Mouse (Mus musculus) monocyte, adult 59 days (primary cell): Measurements from ENCODE around the gene Sigmar1. TPM values are rescaled to one million over a fixed set of nuclear protein-coding genes. Genes with fewer than 3 reads are reported as not detected.

Experiments used
- total RNA-seq, 2 experiments: library from RNA; stranded (reverse); gene quantifications; one replicate each; pipeline ENCODE4 v1.2.4; 2023

The Sigmar1 gene
- 10 to 100 TPM; 38.6 to 50.0 TPM for total RNA-seq

DNA sequence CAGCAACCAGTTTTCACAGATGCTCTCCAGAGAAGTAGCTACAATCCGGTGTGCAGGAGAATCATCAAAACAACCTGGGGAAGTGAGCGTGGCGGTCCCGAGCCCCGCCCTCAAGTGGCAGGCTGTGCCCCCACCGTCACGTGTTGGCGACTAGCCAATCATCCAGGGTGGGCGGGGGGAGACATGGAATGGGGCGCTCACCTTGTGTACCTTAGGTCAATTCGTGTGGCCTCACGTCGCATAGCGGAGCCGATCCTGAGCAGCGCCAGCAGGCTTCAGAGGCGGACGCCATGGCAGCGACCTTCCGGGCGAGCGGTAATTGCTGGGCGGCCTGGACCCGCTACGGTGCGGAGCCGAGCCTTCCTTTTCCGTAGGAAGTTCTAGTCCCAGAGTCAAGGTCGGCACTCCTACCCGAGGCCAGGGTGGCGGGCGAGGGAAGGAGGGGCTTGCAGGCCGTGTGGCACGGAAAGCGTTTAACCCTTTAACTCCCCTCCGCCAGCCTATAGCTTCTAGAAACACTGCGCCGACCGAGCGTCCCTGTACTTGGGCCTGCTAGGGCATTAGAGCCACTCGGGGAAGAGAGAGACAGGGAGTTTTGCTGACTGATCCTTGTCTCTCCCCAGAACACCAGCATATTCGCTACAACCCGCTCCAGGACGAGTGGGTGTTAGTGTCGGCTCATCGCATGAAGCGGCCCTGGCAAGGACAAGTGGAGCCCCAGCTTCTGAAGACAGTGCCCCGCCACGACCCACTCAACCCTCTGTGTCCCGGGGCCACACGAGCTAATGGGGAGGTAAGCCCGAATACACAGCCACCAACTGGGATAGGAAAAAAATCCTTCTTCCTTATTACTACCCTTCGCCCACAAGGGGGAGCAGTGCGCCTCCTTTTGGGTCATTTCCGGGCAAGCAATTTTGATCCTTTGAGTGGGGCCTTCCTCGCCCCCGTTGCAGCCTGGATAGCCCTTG, at the start of gene Sigmar1:
Gene Sigmar1 (minus strand): TSS at position 820 of the 968 bp plus-strand sequence.

DNA sequence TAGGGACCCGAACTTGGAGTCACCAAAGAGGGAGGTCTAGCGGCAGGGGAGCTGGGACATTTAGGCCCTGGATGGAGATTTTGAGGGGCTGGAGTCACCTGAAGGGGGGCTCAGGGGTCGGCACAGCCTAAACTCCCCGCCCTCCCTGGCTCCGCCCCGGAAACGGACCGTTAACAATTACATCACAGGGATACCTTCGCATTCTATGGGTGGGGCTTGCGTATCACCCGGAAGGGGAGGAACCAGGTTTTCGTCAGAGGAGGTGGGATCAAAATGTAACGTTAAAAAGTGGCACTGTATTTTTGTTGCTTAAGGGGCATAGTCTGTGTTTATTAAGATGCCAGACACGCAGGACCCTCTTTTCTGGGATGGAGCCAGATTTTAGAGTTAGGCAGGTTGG, 18.0 kb upstream of the Sigmar1 start, which contains the start of gene Ccl27a:
Gene Ccl27a (minus strand): TSS at position 246 of the 400 bp plus-strand sequence.

DNA sequence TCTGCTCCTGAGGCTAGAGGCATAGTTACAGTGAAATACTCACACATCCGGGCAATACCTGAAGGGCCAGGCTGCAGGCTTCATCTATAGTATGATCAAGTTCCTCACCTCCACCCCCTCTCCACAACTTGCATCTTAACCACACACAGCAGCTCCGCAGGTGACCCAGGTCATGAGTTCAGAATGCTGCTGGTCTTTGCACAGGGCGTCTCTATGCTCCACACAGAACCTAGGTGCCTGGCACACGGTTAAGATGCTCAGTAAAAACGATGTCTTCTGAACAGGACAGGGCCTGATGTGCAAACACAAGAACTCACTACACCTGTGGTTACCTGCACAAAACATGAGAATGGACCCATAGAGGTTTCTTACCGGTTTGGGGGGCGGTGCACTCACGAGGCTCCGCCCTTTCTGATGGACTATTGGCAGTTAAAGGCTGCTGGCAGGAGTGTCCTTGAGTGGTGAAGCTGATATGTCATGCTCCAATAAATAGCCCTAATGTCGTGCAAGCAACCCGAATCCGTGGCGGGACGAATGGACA, 1.1 kb downstream of the Sigmar1 start, which contains the start of gene Galt:
Gene Galt (plus strand): TSS at position 432 of the 541 bp plus-strand sequence.

DNA sequence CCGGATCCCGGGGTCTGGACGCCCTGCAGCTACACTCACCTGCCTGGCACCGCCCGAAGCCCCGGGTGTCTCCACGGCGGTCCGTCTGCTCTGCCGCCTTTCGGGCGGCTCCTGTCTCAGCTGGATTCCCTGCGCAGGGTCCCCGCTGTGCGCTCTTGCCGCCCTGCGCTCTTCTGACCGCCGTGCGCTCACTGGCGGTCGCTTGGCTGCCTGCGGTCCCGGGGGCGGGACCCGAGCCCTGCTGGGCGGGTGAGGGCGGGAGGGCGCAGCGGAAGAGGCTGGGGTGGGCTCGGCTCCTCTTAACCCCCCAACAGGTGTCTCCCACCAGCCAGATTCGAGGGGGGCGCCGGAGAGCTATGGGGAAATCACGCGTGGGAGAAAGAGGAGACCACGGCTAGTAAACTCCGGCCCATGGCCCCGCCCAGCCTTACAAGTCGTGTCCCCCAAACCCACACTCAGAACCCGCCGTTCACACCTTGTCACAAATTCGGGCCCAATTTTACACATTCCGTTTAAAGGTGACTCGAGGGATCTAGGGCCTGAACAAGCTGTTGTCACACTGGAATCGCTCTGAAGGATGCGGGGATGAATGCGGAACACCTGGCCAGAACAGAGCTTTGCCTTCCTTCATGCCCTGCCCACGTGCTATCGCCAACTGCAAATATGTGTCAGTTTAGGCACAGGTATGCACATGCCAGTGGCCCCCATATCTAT, 24.7 kb downstream of the Sigmar1 start, which contains the start of gene Arid3c:
Gene Arid3c (minus strand): TSS at position 91 of the 714 bp plus-strand sequence.

DNA sequence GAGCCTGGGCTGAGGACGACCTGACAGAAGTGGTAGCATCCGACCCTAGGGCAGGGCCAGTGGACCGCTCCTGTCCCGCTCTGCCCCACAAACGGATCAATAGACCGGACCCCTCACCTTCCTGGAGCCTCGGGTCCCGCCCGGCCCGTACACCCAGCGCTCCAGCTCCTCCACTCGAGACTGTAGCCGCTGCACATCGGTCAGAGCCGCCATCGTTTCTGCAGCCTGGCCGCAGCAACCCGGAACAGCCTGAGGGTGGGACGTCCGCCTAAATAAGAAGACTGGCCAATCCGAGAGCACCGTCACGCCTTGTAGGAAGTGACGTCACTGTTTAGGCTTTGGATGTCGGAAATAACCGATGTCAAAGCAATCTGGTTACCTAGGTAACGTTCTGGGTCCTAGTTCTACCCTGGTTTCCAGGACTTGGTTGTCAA, 33.0 kb downstream of the Sigmar1 start, which contains the start of gene Dctn3:
Gene Dctn3 (minus strand): TSS at position 253 of the 434 bp plus-strand sequence.

DNA sequence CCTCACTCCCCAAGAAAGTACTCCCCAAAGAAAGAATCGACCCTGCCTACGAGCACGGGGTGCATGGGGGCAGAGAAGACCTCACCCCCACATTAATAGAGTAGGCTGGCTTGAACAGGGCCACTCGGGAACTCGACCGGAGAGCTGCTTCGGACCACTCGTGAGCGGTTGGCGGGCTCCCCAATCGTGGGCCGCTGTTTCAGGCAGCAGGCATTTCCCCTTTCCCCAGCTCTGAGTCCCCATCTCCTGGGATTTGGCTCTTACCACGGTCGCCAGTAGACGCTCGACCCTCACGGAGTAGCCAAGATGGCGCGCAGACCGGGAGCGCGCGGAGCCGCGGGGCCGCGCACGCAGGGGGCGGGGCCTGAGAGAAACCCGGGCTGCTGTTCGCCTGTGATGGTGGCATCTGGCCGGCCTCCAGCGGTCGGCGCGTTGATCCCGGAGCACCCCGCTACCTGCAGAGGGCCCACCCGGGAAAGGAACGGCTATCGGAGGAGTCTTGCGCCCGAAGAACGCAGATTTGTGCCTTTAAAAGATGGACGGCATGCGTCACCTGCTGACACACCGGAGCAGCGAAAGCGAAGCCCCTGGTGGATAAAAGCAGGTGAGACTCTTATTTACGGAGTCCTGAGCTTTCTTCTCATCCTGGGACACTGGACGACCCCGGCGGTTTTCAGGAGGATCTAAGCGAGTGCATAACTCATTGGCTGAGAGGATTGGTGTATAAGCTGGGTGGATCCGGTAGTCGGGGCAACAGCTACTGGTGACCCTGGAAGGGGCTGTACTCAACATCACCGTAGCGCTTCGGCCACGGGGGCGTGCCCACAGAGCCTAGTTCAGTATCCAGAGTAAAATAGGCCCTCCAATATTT, 42.5 kb downstream of the Sigmar1 start, which contains the start of gene Rpp25l:
Gene Rpp25l (minus strand): TSS at position 338 of the 871 bp plus-strand sequence.

DNA sequence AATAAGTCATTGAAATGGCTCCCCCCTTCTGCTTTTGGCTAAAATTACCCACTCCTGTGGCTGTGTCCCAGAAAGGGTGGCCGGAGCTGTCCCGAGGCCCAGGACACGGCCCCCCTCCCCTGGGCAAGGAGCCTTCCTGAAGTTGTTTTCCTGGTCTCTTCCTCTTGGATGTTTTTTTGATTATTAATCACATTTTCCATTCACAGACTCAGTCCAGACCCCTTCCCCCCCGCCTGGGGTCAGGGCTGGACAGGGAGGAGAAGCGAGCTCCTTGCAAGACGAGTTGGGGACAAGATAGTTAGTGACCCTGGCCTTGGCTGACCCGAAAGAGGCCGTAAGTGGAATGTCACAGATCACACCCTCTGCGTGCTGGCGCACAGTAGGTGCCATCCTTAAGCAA, 56.2 kb downstream of the Sigmar1 start, which contains the start of gene Il11ra1:
Gene Il11ra1 (plus strand): TSS at position 207 of the 400 bp plus-strand sequence.

DNA sequence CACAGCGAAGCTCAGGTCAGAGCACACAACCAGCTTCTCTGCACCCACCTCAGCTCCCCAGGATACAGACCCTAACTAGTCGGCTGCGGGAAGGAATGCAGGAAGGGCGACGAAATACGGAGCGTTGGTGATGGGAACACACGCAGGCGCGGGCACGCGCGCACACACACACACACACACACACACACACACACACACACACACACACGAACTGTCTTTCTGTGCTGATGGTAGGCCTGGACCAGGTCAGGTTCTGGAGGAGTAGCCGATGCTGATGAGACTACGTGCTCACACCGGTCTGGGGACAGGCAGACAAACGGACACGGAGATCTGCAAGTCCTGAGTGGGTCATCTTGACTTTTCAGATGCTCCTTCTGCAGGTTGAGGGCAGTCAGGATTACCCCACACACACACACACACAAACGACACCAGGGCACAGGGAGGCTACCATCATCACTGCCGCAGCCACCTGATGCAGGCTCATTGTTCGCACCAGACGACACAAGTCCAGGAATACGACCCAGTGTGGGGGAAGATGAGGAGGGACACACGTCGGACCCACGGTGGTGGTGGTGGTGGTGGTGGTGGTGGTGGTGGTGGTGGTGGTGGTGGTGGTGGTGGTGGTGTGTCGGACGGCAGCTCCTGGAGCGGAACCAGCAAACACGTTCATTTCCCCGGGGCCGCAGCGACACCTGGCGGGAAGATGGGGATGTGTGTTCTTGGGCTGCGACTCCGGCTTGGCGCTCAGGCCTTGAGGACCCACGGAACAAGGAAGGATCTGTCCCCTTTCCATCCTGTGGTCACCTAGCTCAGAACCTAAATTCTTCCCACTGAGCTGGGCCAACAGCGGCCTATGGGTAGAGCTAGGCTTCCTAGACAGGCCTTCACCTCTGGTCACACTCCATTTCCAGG, 58.8 kb downstream of the Sigmar1 start, which contains the start of gene Cntfr:
Gene Cntfr (minus strand): TSS at position 160 of the 912 bp plus-strand sequence.

Other genes with a start within 250 kb of the Sigmar1 start
- not detected for gene 1110017D15Rik, start 238.8 kb downstream of the Sigmar1 start, total RNA-seq
- gene Fam219a, start 186.6 kb downstream of the Sigmar1 start, total RNA-seq, result 10 to 100 TPM; 24.2 to 27.6 TPM
- gene Dnaic1, start 186.4 kb downstream of the Sigmar1 start, total RNA-seq, result not detected
- gene Enho, start 115.8 kb downstream of the Sigmar1 start, total RNA-seq, result 1 to 10 TPM in 1 of 2 experiments, under 1 TPM in 1; 0.52 to 1.4 TPM
- gene Cntfr, start 59.1 kb downstream of the Sigmar1 start, total RNA-seq, result not detected
- gene Il11ra1, start 56.2 kb downstream of the Sigmar1 start, total RNA-seq, result 10 to 100 TPM; 18.0 to 18.1 TPM
- gene Rpp25l, start 42.6 kb downstream of the Sigmar1 start, total RNA-seq, result 10 to 100 TPM; 20.0 to 22.7 TPM
- 10 to 100 TPM; 61.7 to 62.9 TPM for gene Dctn3, start 33.0 kb downstream of the Sigmar1 start, total RNA-seq
- not detected for gene Arid3c, start 25.0 kb downstream of the Sigmar1 start, total RNA-seq
- gene Galt, start 929 bp downstream of the Sigmar1 start, total RNA-seq, result 10 to 100 TPM; 35.1 to 40.0 TPM
- gene Ccl27a, start 18.1 kb upstream of the Sigmar1 start, total RNA-seq, result 1 to 10 TPM; 4.2 to 6.0 TPM
- gene Gm21541, start 147.5 kb upstream of the Sigmar1 start, total RNA-seq, result not detected
- gene Gm20878, start 185.4 kb upstream of the Sigmar1 start, total RNA-seq, result under 1 TPM in 1 of 2 experiments, not detected in 1; 0.97 TPM
- gene Fam205a4, start 209.9 kb upstream of the Sigmar1 start, total RNA-seq, result not detected